Mouse (Mus musculus) small intestine, adult 2 months (tissue): ENCODE measurements around the gene Syce1l. TPM values are rescaled to one million over a fixed set of nuclear protein-coding genes. Genes with fewer than 3 reads are reported as not detected.

Experiments
- H3K27ac ChIP-seq: fragments of 200-500 bp; 2 replicates; pipeline ENCODE4 v1.5.1; 2012; ENCODE audit warnings: low read depth, low read length, control low read depth, inconsistent platforms; ENCODE audit not compliant: insufficient read depth
- H3K27me3 ChIP-seq: fragments of 200-500 bp; 2 replicates; pipeline ENCODE4 v1.6.1; 2012; ENCODE audit warnings: mild to moderate bottlenecking, moderate library complexity, low read length, inconsistent platforms; ENCODE audit not compliant: control insufficient read depth, insufficient read depth
- H3K36me3 ChIP-seq: fragments of 200-500 bp; 2 replicates; pipeline ENCODE4 v1.6.1; 2012; ENCODE audit warnings: mild to moderate bottlenecking, low read length, control low read depth, inconsistent platforms; ENCODE audit not compliant: control insufficient read depth, insufficient read depth
- H3K4me1 ChIP-seq: fragments of 200-500 bp; 2 replicates; pipeline ENCODE4 v1.6.1; 2012; ENCODE audit warnings: low read length, inconsistent platforms, mixed read lengths; ENCODE audit not compliant: control insufficient read depth, insufficient read depth, insufficient read length
- H3K4me3 ChIP-seq: fragments of 200-500 bp; 2 replicates; pipeline ENCODE4 v1.5.1; 2012; ENCODE audit warnings: low read depth, mild to moderate bottlenecking, control low read depth, inconsistent platforms, low read length, moderate library complexity
- CTCF ChIP-seq: fragments of 200-500 bp; IDR thresholded peaks from 2 replicates; pipeline ENCODE4 v1.5.1; 2012; ENCODE audit warnings: low read depth, mild to moderate bottlenecking, control low read depth, inconsistent platforms, low read length, moderate library complexity, mixed read lengths; ENCODE audit not compliant: insufficient replicate concordance, insufficient read length; ENCODE audit errors: extremely low read depth
- POLR2A ChIP-seq: fragments of 200-500 bp; IDR thresholded peaks from 2 replicates; pipeline ENCODE4 v1.6.1; 2012; ENCODE audit warnings: low read depth, mild to moderate bottlenecking, control low read depth, inconsistent platforms, low read length, moderate library complexity
- WGBS: fragments of 180-500 bp; shearing (Covaris S2); methylation state at CpG from one replicate; pipeline ENCODE4 v1.1.7; 2018; 5-methylcytosine and 5-hydroxymethylcytosine counted together
- polyA plus RNA-seq: library from polyadenylated mRNA; depleted of rRNA; stranded (reverse); fragments of >200 nt; gene quantifications from 2 replicates; pipeline ENCODE4 v1.2.3, GENCODE M21; 2012

Syce1l gene
- polyA plus RNA-seq, 1 experiment = not detected

GRCm38 (mm10) chr8:113673300-113673699 is 30.3 kb downstream of the Syce1l start:
- 48% methylated on average over 3 of the region's 3 CpGs for WGBS
- Histone ChIP-seq H3K4me1 (no peaks in the 10 kb centered on the region), H3K27me3 (no peaks in the 10 kb centered on the region), H3K27ac (no peak overlapping the region), H3K4me3 (no peak overlapping the region), H3K36me3 (no peaks in the 10 kb centered on the region)
- no peak for TF ChIP-seq CTCF
- TF ChIP-seq POLR2A = no peak

- Histone ChIP-seq H3K36me3 (no peaks in the 10 kb centered on the region), H3K4me1 (no peaks in the 10 kb centered on the region), H3K27me3 (no peaks in the 10 kb centered on the region), H3K4me3 (no peak overlapping the region), H3K27ac (no peak overlapping the region)
- WGBS = 66% methylated on average over 3 of the region's 3 CpGs
- TF ChIP-seq POLR2A = no peak
- TF ChIP-seq CTCF = no peak
Observed at GRCm38 (mm10) chr8:113674611-113675010, 31.6 kb downstream of the Syce1l start.

DNA sequence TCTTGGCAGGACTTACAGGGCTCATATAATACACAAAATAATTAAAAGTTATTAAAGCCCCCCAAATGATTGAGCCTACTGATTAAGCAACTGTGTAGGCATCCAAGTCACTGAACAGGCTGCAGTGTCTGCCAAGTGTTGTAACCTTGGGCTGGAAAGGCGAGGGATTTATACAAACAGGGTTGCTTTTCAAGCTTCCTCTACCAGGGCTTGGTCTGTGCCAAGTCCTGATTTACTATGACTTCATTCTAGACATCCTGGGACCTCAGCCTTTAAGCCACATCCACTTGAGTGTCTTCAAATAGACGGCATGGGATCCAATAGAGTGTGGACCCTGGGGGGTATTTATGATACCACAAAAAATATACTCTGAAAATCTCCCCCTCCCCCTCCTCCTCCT is 32.3 kb downstream of the Syce1l start:
- no peaks in the 10 kb centered on the region for H3K4me1 ChIP-seq
- no peaks in the 10 kb centered on the region for H3K27me3 ChIP-seq
- no peak overlapping the region for H3K4me3 ChIP-seq
- no peak overlapping the region for H3K27ac ChIP-seq
- TF ChIP-seq POLR2A (no peak), CTCF (no peak)
- WGBS = 59% methylated on average over 2 of the region's 2 CpGs
- no peaks in the 10 kb centered on the region for H3K36me3 ChIP-seq

GRCm38 (mm10) chr8:113676811-113677210 is 33.8 kb downstream of the Syce1l start:
- no peak overlapping the region for H3K27ac ChIP-seq
- TF ChIP-seq CTCF (no peak), POLR2A (no peak)
- 84% methylated on average over 1 of the region's 1 CpGs for WGBS
- no peaks in the 10 kb centered on the region for H3K4me1 ChIP-seq
- no peaks in the 10 kb centered on the region for H3K27me3 ChIP-seq
- H3K4me3 ChIP-seq = no peak overlapping the region
- H3K36me3 ChIP-seq = no peaks in the 10 kb centered on the region

GRCm38 (mm10) chr8:113679361-113679760 is 36.3 kb downstream of the Syce1l start:
- no peak overlapping the region for H3K27ac ChIP-seq
- no peaks in the 10 kb centered on the region for H3K36me3 ChIP-seq
- H3K4me3 ChIP-seq = no peak overlapping the region
- TF ChIP-seq CTCF (no peak), POLR2A (no peak)
- 46% methylated on average over 3 of the region's 3 CpGs for WGBS
- no peaks in the 10 kb centered on the region for H3K27me3 ChIP-seq
- no peaks in the 10 kb centered on the region for H3K4me1 ChIP-seq

DNA sequence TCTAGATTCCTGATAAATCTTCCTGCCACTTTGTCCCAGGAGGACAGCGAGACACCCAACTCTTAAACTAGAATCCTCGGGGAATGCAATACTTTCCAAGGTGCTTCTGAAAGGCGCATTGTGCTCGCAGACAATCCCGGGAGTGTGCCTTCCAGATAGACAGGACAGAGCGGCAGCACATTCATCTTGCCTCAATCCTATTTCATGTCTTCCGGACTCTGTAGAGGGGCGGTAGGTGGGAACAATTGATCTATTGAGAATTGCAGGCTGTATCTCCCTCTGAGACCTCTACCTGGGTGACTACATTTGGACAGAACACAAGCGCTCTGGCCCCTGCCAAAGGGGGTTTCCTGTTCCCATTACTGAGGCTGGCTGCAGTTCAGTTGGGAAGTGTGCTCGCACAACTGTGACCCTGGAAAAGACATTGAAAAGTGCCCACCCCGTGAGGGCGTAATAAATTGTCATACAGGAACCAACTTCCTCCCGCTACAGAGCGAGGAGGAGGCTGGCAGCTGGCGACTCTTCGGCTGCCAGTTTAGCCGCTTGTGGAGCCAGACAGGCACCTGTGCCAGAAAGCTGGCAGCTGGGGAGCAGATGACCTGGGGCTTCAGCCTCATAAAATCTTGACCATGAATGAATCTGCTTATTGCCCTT is 45.0 kb downstream of the Syce1l start:
- no peak overlapping the region for H3K27ac ChIP-seq
- no peak overlapping the region for H3K4me3 ChIP-seq
- H3K36me3 ChIP-seq = no peaks in the 10 kb centered on the region
- TF ChIP-seq CTCF = no peak
- TF ChIP-seq POLR2A = no peak
- H3K27me3 ChIP-seq = no peaks in the 10 kb centered on the region
- 63% methylated on average over 17 of the region's 17 CpGs for WGBS
- no peaks in the 10 kb centered on the region for H3K4me1 ChIP-seq

- 74% methylated on average over 8 of the region's 8 CpGs for WGBS
- H3K4me3 ChIP-seq = no peak overlapping the region
- H3K36me3 ChIP-seq = no peaks in the 10 kb centered on the region
- H3K4me1 ChIP-seq = no peaks in the 10 kb centered on the region
- TF ChIP-seq POLR2A (no peak), CTCF (no peak)
- H3K27me3 ChIP-seq = no peaks in the 10 kb centered on the region
- H3K27ac ChIP-seq = no peak overlapping the region
Observed at GRCm38 (mm10) chr8:113688543-113688915, 45.5 kb downstream of the Syce1l start.
